Mouse (Mus musculus) liver, embryonic 11.5 days (tissue): ENCODE results near the gene Gm40193. TPM values are rescaled to one million over a fixed set of nuclear protein-coding genes. Genes with fewer than 3 reads are reported as not detected.

Experiments used
- ATAC-seq: fragments of 200-750 bp; cut with Nextera tagmentation; replicated peaks from 2 replicates; pipeline ENCODE4 v1.8.0; 2017; ENCODE audit warnings: moderate number of reproducible peaks, mild to moderate bottlenecking, moderate TSS enrichment, moderate library complexity; ENCODE audit not compliant: low FRiP score
- DNase-seq: peaks from one replicate; pipeline ENCODE4 v3.0.0-alpha.2; 2017; ENCODE audit warnings: low spot score
- H3K27ac ChIP-seq: fragments of 300-500 bp; sonication (generic); 2 replicates; pipeline ENCODE4 v1.5.1; 2014; ENCODE audit warnings: mild to moderate bottlenecking, low read depth, low read length, control low read depth
- H3K27me3 ChIP-seq: fragments of 300-500 bp; sonication (generic); replicated peaks from 2 replicates; pipeline ENCODE4 v1.6.1; 2014; ENCODE audit warnings: low read length, mixed read lengths; ENCODE audit not compliant: control insufficient read depth, insufficient read depth
- H3K36me3 ChIP-seq: fragments of 300-500 bp; sonication (generic); 2 replicates; pipeline ENCODE4 v1.6.1; 2014; ENCODE audit warnings: mild to moderate bottlenecking, low read length, moderate library complexity, mixed read lengths; ENCODE audit not compliant: control insufficient read depth, insufficient read depth
- H3K4me1 ChIP-seq: fragments of 300-500 bp; sonication (generic); replicated peaks from 2 replicates; pipeline ENCODE4 v1.6.1; 2014; ENCODE audit warnings: low read length, mixed read lengths; ENCODE audit not compliant: control insufficient read depth, insufficient read depth
- H3K4me2 ChIP-seq: fragments of 300-500 bp; sonication (generic); 2 replicates; pipeline ENCODE4 v1.6.1; 2014; ENCODE audit warnings: mild to moderate bottlenecking, control low read depth, moderate library complexity
- H3K4me3 ChIP-seq: fragments of 300-500 bp; sonication (generic); 2 replicates; pipeline ENCODE4 v1.5.1; 2014; ENCODE audit warnings: low read depth, low read length, control low read depth
- H3K9ac ChIP-seq: fragments of 300-500 bp; sonication (generic); 2 replicates; pipeline ENCODE4 v1.6.1; 2014; ENCODE audit warnings: low read depth, low read length, control low read depth
- H3K9me3 ChIP-seq: fragments of 300-500 bp; sonication (generic); 2 replicates; pipeline ENCODE4 v1.6.1; 2016; ENCODE audit warnings: low read length, inconsistent platforms, mixed read lengths; ENCODE audit not compliant: control insufficient read depth
- WGBS: fragments of 180-500 bp; shearing (Covaris S2); extraction: QIAGEN DNeasy Blood & Tissue Kit; methylation state at CpG from one replicate; pipeline ENCODE4 v1.1.7; 2014; 5-methylcytosine and 5-hydroxymethylcytosine counted together
- polyA plus RNA-seq: library from polyadenylated mRNA; unstranded; fragments of >200 nt; fragmentation: Nextera tagmentation; extraction: Ambion mirVana; gene quantifications from 2 replicates; pipeline ENCODE4 v1.2.1, GENCODE M21; 2014

The Gm40193 gene
- polyA plus RNA-seq, 1 experiment from 2014 or later = not detected

DNA sequence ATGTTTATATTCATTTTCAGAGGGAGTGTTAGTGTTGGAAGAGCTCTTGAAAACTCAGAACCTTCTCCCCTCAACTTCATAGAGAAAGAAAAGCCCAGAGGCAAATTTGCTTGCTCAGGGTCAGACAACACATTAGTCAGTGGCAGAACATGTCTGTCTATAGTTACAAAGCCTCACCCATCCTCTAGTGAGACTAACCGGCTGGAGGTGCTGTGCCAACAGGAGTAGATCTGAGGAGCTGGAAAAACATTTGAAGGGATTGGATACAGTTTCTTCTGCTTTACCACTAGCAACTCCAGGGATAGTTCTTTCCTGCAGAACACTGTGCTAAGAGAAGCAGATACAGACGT lies 29.2 kb upstream of the Gm40193 start:
- Histone ChIP-seq H3K4me3 (peak overlapping the region; percentile 84), H3K36me3 (no peaks in the 10 kb centered on the region), H3K9ac (peak overlapping the region; percentile 84), H3K27ac (peak overlapping the region; percentile 80; the same call in 1 of the 2 replicates), H3K27me3 (no peaks in the 10 kb centered on the region), H3K4me1 (peaks cover 23% of the 10 kb centered on the region), H3K9me3 (no peaks in the 10 kb centered on the region), H3K4me2 (peak overlapping the region; percentile 84)
- no peak; the same call in 1 of the 2 replicates for ATAC-seq
- DNase-seq = no peak
- WGBS = 6% methylated on average over 2 of the region's 2 CpGs

GRCm38 (mm10) chr11:70557545-70557944 lies 24.8 kb upstream of the Gm40193 start:
- no peak for ATAC-seq
- Histone ChIP-seq H3K9me3 (no peaks in the 10 kb centered on the region), H3K4me3 (no peak overlapping the region), H3K36me3 (no peaks in the 10 kb centered on the region), H3K9ac (no peak overlapping the region), H3K27ac (no peak overlapping the region), H3K4me2 (no peak overlapping the region), H3K4me1 (peaks cover 3% of the 10 kb centered on the region; the same call in 1 of the 2 replicates), H3K27me3 (0 out of 2 replicates have a peak, but pooled peaks cover 4% of the 10 kb centered on the region)
- no peak for DNase-seq
- WGBS = 83% methylated on average over 9 of the region's 9 CpGs

GRCm38 (mm10) chr11:70553940-70554339 lies 21.2 kb upstream of the Gm40193 start:
- H3K27me3 ChIP-seq = peaks cover 9% of the 10 kb centered on the region; the same call in 1 of the 2 replicates
- no peak overlapping the region for H3K4me2 ChIP-seq
- H3K36me3 ChIP-seq = no peaks in the 10 kb centered on the region
- no peak overlapping the region for H3K9ac ChIP-seq
- no peak for DNase-seq
- no peak for ATAC-seq
- 39% methylated on average over 7 of the region's 7 CpGs for WGBS
- no peaks in the 10 kb centered on the region for H3K4me1 ChIP-seq
- H3K4me3 ChIP-seq = no peak overlapping the region
- H3K27ac ChIP-seq = no peak overlapping the region
- H3K9me3 ChIP-seq = no peaks in the 10 kb centered on the region

DNA sequence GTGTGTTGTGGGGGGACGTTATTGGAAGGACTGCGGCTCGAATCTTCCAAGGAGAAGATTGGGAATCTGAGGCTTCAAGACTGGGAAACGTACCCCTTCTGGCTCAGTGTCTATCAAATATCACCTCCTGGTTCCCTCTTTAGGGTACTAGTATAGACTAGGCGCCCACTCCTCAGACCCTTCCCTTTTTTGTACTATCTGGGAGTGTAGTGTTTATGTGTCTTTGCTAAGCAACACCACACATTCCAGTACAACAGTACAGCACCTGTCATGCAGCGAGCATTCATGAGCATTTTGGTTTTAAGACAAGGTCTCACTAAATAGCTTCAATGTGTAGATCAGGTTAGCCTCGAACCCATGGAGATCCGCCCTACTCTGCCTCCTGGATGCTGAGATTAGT lies 18.8 kb upstream of the Gm40193 start:
- no peaks in the 10 kb centered on the region for H3K36me3 ChIP-seq
- no peak overlapping the region for H3K4me3 ChIP-seq
- no peak overlapping the region for H3K9ac ChIP-seq
- H3K9me3 ChIP-seq = no peaks in the 10 kb centered on the region
- no peak overlapping the region for H3K27ac ChIP-seq
- ATAC-seq (no peak), DNase-seq (no peak)
- peaks cover 9% of the 10 kb centered on the region; the same call in 1 of the 2 replicates for H3K27me3 ChIP-seq
- no peak overlapping the region for H3K4me2 ChIP-seq
- H3K4me1 ChIP-seq = no peaks in the 10 kb centered on the region
- 85% methylated on average over 8 of the region's 8 CpGs for WGBS

GRCm38 (mm10) chr11:70544496-70544895 lies 11.8 kb upstream of the Gm40193 start:
- 48% methylated on average over 7 of the region's 7 CpGs for WGBS
- Histone ChIP-seq H3K36me3 (no peaks in the 10 kb centered on the region), H3K4me1 (no peaks in the 10 kb centered on the region; the same call in 1 of the 2 replicates), H3K27me3 (peaks cover 32% of the 10 kb centered on the region), H3K4me3 (no peak overlapping the region), H3K9me3 (no peaks in the 10 kb centered on the region), H3K9ac (no peak overlapping the region), H3K27ac (no peak overlapping the region), H3K4me2 (no peak overlapping the region)
- ATAC-seq = no peak
- DNase-seq = no peak

DNA sequence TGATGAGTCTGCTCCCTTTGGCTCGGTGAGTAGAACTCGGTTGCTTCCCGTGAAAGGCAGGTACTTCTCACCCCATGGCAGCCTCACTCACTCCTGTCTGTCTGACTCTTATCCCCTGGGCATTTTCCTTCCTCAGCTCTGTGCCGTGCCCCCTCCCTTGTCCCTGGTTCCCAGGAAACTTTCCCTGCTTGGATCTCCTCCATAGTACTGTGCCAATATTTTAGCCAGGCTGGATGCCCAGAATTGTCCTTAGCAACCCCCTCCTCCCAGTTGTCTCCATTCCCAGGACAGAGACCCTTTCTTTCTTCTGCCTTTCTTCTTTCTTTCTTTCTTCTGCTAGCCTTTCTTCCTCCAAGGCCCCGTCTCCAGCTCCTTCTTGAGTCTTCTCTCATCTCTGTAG lies 8.7 kb upstream of the Gm40193 start:
- no peak overlapping the region for H3K4me3 ChIP-seq
- no peak overlapping the region for H3K27ac ChIP-seq
- no peaks in the 10 kb centered on the region for H3K9me3 ChIP-seq
- H3K9ac ChIP-seq = no peak overlapping the region
- H3K36me3 ChIP-seq = no peaks in the 10 kb centered on the region
- 63% methylated on average over 5 of the region's 5 CpGs for WGBS
- no peak for ATAC-seq
- H3K27me3 ChIP-seq = peaks cover 32% of the 10 kb centered on the region
- no peak for DNase-seq
- no peak overlapping the region for H3K4me2 ChIP-seq
- H3K4me1 ChIP-seq = peaks cover 4% of the 10 kb centered on the region

DNA sequence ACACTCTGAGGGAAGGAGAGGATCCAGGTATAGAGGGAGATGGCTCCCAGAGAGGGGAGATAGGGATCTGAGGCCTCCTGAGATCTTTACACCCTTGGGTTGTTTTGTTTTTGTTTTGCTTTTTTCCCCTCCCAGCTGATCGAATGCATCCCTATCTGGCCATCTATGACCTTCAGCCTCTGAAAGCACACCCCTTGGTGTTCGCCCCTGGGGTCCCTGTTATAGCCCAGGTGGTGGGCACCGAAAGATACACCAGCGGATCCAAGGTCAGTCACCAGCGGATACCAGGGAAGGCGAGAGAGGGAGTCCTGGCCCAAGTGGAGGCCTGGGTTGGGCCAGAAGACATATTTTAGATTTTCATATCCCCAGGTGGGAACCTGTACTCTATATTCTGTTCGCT lies 8.2 kb upstream of the Gm40193 start:
- ATAC-seq = no peak
- H3K4me3 ChIP-seq = peak overlapping the region; percentile 58

GRCm38 (mm10) chr11:70539877-70540587 lies 7.3 kb upstream of the Gm40193 start, which contains the start of gene Pld2:
Gene Pld2 (plus strand): TSS chr11:70540064.
- Histone ChIP-seq H3K4me2 (peak within 1 kb of the TSS; percentile 88), H3K4me3 (peak within 1 kb of the TSS; percentile 58), H3K27me3 (peaks cover 32% of the 10 kb centered on the region), H3K4me1 (peaks cover 4% of the 10 kb centered on the region), H3K9ac (peak within 1 kb of the TSS; percentile 48), H3K9me3 (no peaks in the 10 kb centered on the region), H3K36me3 (no peaks in the 10 kb centered on the region), H3K27ac (no peak within 1 kb of the TSS)
- DNase-seq (peak; percentile 91), ATAC-seq (peak; percentile 90)
- under 1% methylated on average over 63 of the region's 65 CpGs for WGBS

More for the DNA sequence above, 8.2 kb upstream of the Gm40193 start:
- H3K9ac ChIP-seq = no peak overlapping the region; the same call in 1 of the 2 replicates
- peaks cover 4% of the 10 kb centered on the region for H3K4me1 ChIP-seq
- no peak for DNase-seq
- 86% methylated on average over 7 of the region's 7 CpGs for WGBS
- peaks cover 32% of the 10 kb centered on the region for H3K27me3 ChIP-seq
- H3K27ac ChIP-seq = no peak overlapping the region
- peak overlapping the region; percentile 88 for H3K4me2 ChIP-seq
- H3K9me3 ChIP-seq = no peaks in the 10 kb centered on the region
- H3K36me3 ChIP-seq = no peaks in the 10 kb centered on the region

DNA sequence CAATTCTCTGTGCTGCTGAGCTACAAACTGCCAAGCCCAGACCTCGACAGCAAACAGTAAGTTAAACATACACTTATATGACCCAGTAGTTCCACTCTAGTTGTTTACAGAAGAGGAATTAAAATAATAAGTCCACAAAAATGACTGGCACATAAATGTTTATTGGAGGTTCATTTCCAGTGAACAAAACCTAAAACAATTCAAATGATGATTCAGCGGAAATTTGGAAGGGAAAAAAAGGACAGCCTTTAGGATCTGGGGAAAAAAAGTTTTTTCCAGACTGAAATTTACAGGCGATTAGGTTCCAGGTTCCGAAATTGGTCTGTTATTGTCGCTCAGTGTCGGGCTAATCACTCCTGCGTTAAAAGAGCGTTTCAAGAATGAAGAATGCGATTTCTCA lies 6.7 kb upstream of the Gm40193 start:
- peak overlapping the region; percentile 88 for H3K4me2 ChIP-seq
- peaks cover 4% of the 10 kb centered on the region for H3K4me1 ChIP-seq
- no peak overlapping the region for H3K27ac ChIP-seq
- no peaks in the 10 kb centered on the region for H3K9me3 ChIP-seq
- no peak for DNase-seq
- peaks cover 32% of the 10 kb centered on the region for H3K27me3 ChIP-seq
- H3K36me3 ChIP-seq = no peaks in the 10 kb centered on the region
- 23% methylated on average over 9 of the region's 9 CpGs for WGBS
- peak overlapping the region; percentile 58 for H3K4me3 ChIP-seq
- no peak for ATAC-seq
- peak overlapping the region; percentile 7; the same call in 1 of the 2 replicates for H3K9ac ChIP-seq
